Mouse (Mus musculus): ENCODE measurements at regions not wholly inside any gene's neighbourhood (a gene's known extent, or its start where the extent isn't known, plus 50 kb on each side); places are given as distances from the start of the nearest gene placed in this dataset.

DNA sequence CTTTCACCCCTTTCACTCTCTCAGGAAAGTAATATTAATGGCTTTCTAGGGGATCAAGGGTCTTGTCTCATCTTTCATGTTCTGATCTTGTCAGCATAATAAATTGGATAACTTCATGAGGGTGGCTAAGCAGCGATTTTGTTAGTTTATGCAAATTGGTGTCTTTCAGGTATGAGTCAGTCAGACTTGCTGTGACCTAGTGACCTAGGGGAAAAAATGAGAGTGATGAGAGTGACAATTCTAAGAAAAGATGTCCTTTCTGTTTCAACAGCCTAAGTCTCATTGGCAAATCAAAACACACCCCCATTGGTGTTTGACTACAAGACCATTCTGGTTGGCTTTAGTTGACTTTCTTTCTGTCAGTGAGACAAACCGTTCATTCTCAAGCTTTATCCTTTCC, 68.0 kb upstream of the Actbl2 start:
- TF ChIP-seq POLR2A (IDR thresholded peaks at IDR 0.05; ENCODE audit: insufficient read length, low read depth), result no peak
- no peak for TF ChIP-seq POLR2AphosphoS2 (IDR thresholded peaks at IDR 0.05; ENCODE audit: insufficient read length, low read depth)
- no peak for TF ChIP-seq MAX (IDR thresholded peaks at IDR 0.05; ENCODE audit: low read depth)
- TF ChIP-seq MYOG (IDR thresholded peaks at IDR 0.05; ENCODE audit: control insufficient read depth in 1 of 3, insufficient read depth in 1 of 3, insufficient read length in 2 of 3, low read depth in 2 of 3), result no peak
- no peak for TF ChIP-seq TCF12 (IDR thresholded peaks at IDR 0.05; ENCODE audit: insufficient read depth, poor library complexity, severe bottlenecking)
- TF ChIP-seq USF1 (IDR thresholded peaks at IDR 0.05; ENCODE audit: low read depth), result no peak
- TF ChIP-seq SRF (IDR thresholded peaks at IDR 0.05; ENCODE audit: control insufficient read depth, insufficient read length, low read depth), result no peak
- TF ChIP-seq E2F4 (IDR thresholded peaks at IDR 0.05; ENCODE audit: insufficient read depth), result no peak
- TF ChIP-seq TCF3 (IDR thresholded peaks at IDR 0.05; ENCODE audit: insufficient read length, low read depth), result no peak
- no peak for TF ChIP-seq MYOD1 (IDR thresholded peaks at IDR 0.05; ENCODE audit: control insufficient read depth in 1 of 3, insufficient read length in 2 of 3, low read depth in 2 of 3)
- TF ChIP-seq CEBPB (IDR thresholded peaks at IDR 0.05; ENCODE audit: insufficient read depth, poor library complexity, severe bottlenecking), result no peak
- no peak for TF ChIP-seq REST (IDR thresholded peaks at IDR 0.05; ENCODE audit: insufficient read depth, insufficient read length)

Measured in myocyte (in vitro differentiated cells).